Mouse (Mus musculus): ENCODE measurements at regions not wholly inside any gene's neighbourhood (a gene's known extent, or its start where the extent isn't known, plus 50 kb on each side); places are given as distances from the start of the nearest gene placed in this dataset.

DNA sequence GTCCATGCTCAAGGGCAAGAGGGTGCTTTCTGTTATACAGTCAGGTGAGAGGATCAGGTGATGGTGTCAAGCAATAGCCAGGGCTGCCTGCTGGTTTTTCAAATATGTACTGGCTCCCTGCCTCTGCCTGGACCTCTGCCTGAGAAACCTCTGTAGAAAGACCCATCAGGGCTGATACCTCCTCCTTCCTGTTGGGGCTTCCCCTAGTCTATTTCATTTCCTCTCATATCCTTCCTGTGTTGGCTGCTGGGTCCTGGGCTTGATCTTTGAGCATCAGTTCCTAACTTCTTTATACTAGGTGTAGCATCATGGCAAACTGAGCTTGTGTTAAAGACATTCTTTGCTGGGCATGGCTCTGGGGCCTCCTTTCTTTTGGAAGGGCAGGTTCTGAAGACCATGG lies 89.5 kb downstream of the Tmem38b start:
- DNase-seq = no peak

DNA sequence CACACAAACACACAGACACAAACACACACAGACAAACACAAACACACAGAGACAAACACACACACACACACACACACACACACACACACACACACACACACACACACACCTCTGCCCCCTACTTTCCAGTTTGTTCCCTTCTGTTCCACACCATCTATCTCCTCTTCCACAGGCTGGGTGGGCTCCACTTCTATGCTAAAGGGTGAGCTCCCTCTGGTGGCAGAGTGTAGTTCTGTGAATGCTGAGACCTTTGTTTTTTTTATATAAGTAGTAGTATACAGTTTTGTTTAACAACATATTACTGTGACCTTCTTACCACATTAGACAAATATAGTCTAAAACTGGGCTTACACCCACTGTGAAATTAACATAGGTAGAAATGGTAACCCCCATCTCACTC lies 93.3 kb downstream of the Tmem38b start:
- DNase-seq = peak; percentile 48

DNA sequence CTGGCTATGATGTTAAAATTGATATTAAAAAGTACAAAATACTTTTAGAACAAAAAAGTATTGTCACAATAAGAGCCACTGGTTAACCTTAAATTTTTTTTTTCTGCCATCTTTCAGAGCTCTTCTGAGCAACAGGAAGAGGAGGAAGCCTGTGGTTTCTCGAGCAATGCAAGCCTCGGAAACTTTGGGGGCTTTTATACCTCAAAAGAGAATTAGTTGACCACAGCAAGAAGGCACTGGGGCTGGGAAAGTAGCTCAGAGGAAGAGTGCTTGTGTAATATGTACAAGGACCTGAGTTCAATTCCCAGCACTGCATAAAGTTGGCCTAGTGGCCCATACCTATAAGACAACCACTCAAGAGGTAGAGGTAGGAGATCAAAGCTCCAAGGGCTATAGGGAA lies 94.7 kb downstream of the Tmem38b start:
- DNase-seq = no peak

DNA sequence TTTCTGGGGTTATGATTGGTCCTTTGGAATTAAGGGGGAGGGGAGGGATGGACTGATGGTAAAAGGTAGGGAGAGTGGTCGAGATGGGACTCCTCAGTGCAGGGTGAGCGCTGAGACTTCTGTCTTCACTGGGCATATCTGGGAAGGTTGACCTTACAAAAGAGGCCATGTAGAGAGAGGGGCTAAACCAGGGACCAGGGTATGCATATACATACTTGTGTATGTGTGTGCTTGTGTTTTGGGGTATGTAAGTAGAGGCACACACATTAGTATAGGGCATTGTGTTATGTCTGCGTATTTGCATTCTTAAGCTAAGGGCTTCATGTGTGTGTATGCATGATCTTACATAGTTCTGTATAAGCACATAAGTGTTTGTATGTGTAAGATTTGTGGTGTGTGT lies 105.2 kb downstream of the Tmem38b start:
- no peak for DNase-seq

DNA sequence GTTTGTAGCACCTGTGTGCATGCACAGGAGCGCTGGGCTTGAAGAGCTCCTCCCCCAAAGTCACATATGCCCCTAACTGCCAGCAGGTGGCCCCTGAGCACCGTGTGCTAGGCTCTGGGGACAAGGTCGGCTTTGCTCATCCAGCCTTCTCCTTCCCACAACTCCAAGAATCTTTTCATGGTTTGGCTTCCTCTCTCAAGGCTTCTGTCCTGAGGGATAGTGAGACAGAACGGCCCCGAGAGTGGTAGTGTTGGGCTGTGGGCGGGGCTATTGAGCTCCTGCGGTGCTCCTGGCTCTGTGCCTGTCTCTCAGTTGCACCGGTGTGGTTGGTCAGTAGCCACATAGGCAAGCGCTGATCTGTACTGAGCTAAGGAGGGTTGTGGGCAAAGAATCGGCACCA lies 105.7 kb downstream of the Tmem38b start:
- peak; percentile 67 for DNase-seq

DNA sequence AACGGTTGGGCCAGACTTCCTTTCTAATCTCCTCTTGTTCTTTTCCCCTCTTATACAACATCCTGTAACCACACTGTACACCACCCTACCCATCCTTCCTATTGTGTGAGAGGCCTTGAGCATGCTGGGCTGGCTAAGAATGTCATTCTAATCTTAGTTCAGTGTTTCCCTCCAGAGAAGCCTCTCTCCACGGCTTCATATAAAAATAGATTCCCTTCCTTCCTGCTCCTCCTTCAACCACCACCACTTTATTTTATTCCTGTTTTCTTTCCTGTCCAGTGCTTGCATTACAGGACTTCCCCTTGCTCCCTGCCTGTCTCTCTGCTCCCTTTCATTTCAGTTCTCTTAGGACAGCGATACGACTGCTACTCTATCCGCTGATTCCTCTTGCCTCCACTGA lies 109.5 kb downstream of the Tmem38b start:
- no peak for DNase-seq

DNA sequence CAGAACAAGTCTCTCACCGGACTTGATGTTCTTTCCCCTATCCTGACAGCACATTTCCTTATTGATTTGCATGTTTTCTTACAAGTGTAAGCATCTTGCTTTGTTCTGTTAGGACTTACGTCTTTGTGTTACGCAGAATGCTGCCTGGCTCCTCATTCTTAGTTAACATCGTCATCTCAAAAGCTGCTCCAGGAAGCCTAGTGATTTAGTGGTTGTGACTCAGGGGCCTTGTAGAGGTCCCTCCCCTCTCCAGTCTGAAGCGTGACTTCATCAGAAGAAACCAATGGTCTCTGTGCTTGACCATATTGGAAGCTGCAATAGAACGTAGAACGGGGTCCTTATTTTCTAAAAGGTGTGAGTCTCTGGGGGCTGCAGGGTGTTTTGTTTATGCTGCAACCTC lies 122.9 kb downstream of the Tmem38b start:
- DNase-seq = peak; percentile 54

DNA sequence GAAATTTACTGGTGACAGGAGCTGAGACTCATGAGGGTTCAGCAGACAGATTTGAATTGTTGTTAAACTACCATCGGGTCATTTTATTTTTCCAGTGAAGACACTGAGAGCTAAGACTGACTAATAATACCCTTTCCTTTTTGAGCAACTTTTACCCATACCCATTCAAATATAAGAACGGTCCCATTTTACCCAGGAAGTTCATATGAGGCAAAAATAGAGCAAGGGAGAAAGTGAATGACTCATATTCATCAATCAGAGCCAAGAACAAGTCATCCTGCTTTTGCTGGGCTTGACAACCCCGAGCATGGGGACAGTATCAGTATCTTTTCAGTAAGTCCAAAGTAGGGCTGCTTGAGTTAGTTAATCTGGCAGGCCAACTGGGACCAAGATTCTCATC lies 123.3 kb downstream of the Tmem38b start:
- peak; percentile 10 for DNase-seq

DNA sequence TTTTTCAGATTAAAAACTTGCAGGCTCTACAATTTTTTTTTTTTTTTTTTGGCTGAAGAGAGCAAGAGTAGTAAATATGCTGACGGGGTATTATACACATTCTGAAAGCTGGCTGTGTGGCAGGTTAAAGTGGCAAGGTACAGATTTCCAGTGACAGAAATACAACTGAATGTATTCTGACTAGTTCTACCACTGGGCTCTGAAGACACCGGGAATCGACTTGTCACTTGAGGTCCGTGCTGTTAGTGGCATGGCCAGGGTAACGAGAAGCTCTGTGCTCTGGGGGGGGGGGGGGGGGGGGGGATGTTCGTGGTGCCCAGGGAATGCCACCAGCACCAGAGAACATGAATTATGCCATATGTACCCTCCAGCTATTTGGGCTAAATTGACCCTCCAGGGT lies 124.7 kb downstream of the Tmem38b start:
- DNase-seq = no peak

DNA sequence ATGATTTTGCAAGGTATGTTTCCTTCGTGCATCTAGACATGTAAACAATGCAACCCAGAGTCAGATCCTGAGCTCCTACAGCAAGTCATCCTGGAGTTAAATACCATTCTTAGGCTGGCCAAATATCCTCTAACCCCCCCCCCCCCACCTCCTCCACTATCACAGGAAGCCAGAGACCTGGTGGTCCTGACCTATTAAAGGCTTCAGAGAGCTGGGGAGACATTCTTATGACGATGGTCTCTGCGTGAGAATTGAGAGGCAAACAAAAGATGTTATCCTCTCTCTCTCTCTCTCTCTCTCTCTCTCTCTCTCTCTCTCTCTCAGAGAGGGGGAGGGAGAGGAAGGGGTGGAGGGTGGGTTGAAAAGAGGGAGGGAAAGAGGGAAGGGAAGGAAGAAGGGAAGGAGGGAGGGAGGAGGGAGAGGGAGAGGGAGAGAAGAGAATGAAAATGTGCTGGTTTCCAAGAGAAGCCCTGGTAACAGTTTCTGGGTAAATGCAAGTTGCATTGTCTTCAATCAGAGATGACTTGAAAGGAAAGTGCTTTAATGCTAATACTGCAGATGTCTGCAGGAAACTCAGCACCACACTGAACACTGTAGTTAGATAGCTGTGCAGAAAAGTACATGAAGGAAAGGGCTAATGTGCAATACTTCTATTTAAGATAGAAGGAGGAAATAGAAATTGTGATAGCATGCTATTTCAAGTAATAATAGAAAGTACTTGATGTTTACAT lies 125.3 kb downstream of the Tmem38b start:
- DNase-seq = no peak

DNA sequence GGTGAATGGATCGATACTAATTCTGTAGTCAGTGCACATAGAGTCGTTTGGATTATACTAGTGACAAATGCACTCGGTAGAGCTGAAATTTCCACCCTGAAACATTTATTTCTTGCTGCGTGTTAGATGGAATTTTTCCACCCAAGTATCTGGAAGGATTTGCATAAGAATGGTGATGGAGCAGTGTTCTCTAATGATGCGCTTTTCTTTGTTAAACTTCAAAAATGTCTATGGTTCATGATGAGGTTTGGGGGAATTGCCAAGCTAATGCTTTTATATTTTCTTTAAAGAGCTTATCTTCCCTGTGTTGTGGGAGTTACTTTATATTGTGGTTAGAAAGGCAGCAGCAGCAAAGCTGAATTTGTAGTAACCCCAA lies 125.9 kb downstream of the Tmem38b start:
- DNase-seq = no peak

DNA sequence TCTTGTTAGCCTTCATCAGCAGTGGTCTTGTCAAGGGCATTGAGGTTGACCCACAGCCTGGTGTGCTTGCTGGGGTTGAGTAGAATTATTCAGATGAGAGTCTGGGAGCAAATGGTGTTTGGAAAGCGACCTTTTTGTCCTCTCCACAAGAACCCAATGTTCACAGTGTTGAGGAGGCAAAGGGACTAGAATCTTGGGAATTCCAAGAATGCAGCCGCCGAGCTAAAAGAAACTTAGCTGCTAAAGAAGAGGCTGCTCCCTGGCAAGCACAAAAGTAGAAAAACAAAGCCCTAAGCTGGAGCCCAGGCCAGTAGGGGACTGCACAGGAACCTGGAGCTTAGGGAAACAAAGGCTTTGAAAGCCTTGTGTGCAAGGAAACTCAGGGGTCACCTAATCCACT lies 126.4 kb downstream of the Tmem38b start:
- no peak for DNase-seq

DNA sequence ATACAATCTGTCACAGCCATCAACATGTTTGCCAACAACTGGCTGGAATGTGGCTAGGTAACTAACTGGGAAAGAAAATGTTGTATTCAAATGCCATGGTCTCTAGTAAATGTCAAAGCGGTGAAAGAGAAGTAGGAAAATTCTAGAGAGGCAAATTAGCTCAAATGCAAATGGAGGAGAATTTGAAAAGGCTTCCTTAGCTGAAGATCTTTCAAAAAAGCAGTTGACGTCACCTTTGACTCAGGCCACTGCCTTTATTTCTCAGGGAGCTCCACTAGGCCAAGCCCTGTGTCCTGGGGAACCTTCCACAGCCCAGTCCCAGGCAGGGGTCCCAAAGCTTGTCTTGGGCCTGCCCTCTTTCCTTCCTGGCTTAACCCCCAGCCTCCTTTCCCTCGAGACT lies 136.6 kb downstream of the Tmem38b start:
- DNase-seq = no peak

DNA sequence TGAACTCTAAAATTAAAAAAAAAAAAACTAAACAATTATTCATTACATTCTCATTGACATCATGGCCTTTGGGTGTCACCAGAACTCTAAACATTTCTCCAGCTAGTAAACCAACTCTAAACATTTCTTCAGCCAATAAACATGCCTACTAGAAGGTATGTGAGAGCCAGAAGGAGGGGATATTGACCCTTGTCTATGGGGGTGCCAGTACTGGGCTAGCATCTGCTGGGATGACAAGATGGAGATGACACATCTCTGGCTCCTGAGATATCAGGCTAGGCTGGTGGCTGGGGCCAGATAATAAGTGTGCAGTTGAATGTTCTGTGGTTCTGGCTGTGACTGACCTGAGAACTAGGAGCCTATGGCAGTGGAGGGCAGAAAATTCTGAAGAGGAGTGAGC lies 144.6 kb downstream of the Tmem38b start:
- no peak for DNase-seq

DNA sequence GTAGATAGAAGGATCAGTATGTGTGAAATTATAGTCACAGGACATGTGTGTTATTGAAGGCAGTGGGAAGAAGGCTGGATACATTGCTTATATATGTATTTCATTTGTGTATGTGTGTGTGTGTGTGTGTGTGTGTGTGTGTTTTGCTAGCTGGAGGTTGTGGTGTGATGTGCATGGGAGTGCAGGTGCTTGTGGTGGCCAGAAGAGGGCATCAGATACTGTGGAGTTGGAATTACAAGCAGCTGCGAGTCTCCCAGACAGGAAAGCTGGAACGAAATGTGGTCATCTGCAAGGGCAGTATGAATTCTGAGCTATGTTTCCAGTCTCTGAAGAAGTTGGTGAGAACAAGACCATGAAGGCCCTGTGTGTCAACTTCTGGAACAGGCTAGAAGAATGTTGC lies 145.1 kb downstream of the Tmem38b start:
- no peak for DNase-seq

DNA sequence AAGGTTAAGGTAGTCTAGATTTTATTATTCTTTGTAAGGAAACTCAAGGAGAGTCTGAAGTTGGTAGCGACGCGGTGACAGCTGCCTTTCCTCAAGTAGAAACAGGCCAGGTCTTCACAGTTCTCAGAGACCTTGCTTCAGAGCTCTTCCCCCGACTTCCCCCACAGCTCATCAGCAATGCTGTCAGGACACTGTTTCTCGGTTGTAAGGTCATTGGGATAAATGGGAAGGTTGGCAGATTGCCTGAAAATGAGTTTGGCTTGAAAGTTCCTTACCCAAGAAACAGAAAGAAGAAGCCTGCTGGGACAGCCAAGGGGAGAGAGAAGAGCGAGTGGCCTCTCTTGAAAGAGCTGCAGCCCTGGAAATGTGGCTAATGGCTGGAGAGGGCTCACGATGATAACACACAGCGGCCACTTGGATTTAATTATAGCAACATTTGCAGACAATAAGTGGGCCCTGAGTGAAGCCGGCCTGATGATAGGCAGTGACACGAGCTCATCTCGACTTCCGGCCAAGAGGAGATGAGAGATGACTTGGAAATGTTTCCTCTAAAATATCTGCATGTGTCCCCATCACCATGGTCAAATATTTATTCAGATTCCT lies 150.3 kb downstream of the Tmem38b start:
- peak; percentile 44 for DNase-seq

DNA sequence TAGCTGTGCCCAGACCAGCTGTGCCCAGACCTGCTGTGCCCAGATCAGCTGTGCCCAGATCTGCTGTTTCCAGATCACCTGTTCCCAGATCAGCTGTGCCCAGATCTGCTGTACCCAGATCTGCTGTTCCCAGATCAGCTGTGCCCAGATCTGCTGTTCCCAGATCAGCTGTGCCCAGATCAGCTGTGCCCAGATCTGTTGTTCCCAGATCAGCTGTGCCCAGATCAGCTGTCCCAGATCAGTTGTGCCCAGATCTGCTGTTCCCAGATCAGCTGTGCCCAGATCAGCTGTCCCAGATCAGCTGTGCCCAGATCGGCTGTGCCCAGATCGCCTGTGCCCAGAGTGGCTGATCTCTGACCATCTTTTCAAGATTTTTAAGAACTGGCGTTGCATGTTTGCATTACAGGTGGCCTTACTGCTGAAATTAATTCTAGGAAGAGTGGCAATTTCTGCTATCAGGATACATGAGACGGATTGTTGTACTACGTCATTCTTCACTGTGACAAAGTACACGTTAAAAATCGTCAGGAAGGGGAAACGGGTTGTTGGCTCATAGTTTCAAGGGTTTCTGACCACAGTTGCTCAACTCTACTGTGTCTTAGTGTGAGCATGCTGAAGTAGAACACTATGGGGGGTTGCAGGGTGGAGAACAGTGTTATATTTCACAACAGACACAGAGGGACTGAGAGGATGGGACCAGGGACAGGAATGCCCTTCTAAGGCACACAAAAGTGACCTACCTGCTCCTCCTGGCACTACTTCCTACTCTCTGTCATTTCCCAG lies 160.9 kb downstream of the Tmem38b start:
- DNase-seq = no peak

DNA sequence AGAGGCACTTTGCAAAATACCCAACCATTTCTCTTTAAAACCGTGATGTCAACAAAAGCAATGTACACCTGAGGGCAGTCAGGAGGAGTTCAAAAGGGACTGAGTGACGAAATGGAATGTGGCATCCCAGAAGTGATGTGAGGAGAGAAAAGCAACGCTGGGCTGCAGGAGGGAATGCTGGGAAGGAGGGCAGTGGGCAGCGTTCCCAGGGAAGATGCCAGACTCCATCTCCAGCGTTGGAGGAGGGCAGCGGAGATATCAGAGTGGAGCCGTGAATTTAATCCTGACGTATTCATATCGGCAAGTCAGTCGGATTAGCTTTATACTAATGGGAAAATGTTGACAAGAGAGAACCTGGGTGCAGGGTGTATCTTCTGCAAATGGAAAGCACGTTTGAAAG lies 161.7 kb downstream of the Tmem38b start:
- DNase-seq = no peak

DNA sequence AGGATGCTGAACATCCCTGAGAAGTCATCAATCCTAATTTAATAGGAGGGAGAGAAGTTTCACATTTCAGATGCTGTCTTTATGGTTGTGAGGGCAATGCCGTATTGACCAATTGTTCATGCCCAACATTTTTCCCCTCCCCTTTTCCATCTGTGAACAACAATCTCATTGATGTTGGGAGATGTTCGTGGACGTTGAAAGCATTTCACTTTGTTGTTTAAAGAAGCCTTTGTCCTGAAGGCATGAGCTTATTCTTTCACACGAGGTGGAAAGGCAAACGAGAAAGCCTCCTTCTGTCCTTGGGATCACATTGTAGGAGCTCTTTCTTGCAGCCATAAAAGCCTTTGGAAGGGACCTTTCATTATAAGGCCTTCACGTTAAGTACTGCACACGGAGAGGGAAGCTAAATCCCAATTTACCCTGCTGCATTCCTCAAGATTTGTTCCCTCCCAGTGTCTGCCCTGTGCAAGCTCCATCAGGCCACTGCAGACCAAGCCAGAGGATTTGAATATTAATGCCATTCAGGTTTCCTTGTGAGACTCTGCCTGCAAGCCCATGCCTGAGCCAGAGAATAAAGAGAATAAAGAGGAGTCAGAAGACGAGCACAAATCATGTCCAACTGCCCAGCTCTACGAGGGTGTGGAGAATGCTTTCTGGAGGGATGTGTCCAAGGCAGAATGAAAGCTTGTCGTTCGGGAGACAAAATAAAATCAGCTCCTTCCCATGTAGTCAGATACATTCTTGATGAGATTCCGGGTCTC lies 195.4 kb downstream of the Tmem38b start:
- peak; percentile 3 for DNase-seq

DNA sequence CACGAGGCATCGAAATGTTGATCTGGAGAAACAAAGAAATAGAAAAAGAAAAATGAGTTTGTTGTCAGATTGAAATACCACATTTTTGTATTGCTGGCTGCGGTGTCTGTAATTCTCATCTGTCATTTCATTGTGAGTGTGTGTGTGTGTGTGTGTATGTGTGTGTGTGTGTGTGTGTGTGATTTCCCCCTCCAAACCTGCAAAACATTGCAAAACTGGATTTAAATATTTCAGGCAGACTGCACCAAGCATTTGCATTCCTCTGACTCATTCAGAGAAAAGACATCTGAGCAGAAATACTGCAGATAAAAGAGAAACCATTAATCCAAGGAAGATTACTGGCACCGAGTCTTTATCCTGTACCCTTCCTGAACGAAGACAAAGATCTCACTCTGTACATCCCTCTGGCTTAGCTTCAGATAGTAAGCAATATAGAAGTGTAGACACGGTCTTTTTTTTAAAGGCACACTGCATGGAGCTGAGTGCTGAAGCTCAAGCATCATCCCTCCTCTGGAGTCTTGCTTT lies 196.1 kb downstream of the Tmem38b start:
- no peak for DNase-seq

DNA sequence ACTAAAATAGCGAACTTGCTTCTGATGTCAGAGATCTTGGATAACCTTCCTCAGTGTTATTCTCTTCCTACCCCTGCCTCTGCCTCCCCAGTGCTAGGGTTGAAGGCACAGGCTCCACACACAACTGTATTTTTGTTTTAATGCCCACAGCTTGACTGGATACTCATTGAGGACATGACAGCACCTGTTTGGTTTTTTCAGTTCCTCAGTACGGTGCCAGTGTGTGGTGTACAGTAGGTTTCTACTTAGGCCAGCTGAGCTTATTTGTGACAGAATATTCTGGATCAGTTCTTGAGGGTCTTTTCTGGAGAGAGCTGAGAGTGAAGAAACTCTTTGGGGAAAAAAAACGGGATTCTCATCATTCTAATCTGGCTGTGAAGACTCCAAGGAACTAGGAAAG lies 201.1 kb downstream of the Tmem38b start:
- DNase-seq = no peak

DNA sequence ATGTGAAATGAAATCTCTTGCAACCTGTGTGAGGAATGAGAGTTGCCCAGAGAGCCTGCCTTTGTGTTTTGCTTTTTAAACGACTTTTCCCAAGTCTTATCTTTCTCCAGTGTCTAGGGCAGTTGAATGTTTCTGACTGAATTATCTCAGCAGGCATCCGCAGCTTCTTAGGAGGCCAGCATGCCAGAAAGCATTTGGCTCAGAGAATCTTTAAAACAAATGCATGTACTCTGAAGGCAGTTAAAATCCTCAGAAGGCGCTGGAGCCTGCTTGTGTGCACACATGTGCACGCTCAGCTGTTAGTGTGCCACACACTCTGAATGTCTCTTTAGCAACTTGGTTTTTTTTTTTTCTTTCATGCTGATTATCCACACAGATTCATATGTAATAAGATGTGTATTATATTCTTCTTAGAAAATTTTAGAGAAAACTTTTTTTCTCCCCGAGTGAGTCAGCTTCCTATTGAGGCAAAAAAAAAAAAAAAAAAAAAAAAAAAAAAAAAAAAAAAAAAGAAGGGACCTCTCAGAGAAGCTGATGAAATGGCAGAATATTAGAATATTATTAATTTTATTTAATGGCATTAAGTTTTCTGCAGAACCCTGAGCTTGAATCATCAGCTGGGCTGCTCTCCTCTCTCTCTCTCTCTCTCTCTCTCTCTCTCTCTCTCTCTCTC lies 201.9 kb downstream of the Tmem38b start:
- no peak for DNase-seq

All from adrenal gland, adult 2 months (tissue).